Mouse (Mus musculus): ENCODE measurements around the gene Rnft1. TPM values are rescaled to one million over a fixed set of nuclear protein-coding genes. Genes with fewer than 3 reads are reported as not detected.
A peak's percentile ranks its signal among the peaks of the same experiment; 100 is the strongest.

The Rnft1 gene
- polyA plus RNA-seq, 1 experiment from 2014 or later: 21.6 TPM

DNA sequence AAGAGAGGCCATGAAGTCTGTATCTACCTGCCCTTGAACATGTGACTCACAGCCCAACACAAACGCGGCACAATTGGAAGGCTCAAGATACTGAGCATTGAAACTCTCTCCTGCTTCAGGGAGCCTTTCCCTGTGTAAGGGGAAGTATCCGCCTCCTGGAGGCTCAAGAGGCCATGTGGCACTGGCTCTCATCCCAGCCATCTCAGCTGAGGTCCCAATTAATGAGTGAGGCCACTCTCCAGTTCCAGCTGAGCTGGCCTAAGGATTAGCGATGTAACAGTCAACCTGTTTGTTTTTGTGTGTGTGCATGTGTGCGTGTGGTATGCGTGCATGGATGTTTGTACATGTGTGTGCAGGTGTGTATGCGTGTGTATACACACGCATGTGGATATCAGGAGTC is 16.1 kb upstream of the Rnft1 start:
- peaks cover 8% of the 10 kb centered on the region for H3K4me1 ChIP-seq (replicated peaks; ENCODE audit: control insufficient read depth, insufficient read depth, low read length)
- H3K4me2 ChIP-seq (ENCODE audit: low read length): no peak overlapping the region
- no peaks in the 10 kb centered on the region for H3K9me3 ChIP-seq (ENCODE audit: control insufficient read depth, low read length)
- WGBS: 59% methylated on average over 8 of the region's 8 CpGs
- H3K27me3 ChIP-seq (replicated peaks; ENCODE audit: control insufficient read depth, insufficient read depth, low read length): no peaks in the 10 kb centered on the region
- ATAC-seq: no peak
- H3K9ac ChIP-seq (replicated peaks; ENCODE audit: low read depth, low read length): no peak overlapping the region
- H3K36me3 ChIP-seq (ENCODE audit: control insufficient read depth, insufficient read depth): no peaks in the 10 kb centered on the region
- no peak overlapping the region for H3K27ac ChIP-seq (ENCODE audit: low read length)
- H3K4me3 ChIP-seq (replicated peaks; ENCODE audit: low read length): no peak overlapping the region

DNA sequence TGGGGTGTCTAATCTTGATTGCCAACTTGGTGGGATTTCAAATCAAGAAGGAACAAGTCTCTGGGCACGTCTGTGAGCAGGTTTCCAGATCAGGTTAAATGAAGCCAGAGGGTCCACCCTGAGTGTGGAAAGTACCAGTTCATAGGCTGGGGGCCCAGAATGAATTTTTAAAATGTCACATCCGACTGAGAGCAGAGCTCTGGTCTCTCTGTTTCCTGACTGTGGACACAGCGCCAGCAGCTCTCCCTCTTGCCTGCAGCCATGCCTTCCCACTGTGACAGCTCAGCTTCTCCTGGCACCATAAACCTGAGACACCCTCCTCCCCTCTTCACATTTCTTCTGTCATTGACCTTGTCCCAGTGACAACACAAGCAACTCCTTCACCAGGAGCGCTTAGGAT is 15.5 kb upstream of the Rnft1 start:
- Histone ChIP-seq H3K9ac (replicated peaks; ENCODE audit: low read depth, low read length) (no peak overlapping the region), H3K27ac (ENCODE audit: low read length) (no peak overlapping the region), H3K9me3 (ENCODE audit: control insufficient read depth, low read length) (no peaks in the 10 kb centered on the region), H3K4me3 (replicated peaks; ENCODE audit: low read length) (no peak overlapping the region), H3K4me1 (replicated peaks; ENCODE audit: control insufficient read depth, insufficient read depth, low read length) (peaks cover 8% of the 10 kb centered on the region), H3K4me2 (ENCODE audit: low read length) (no peak overlapping the region), H3K36me3 (ENCODE audit: control insufficient read depth, insufficient read depth) (no peaks in the 10 kb centered on the region), H3K27me3 (replicated peaks; ENCODE audit: control insufficient read depth, insufficient read depth, low read length) (no peaks in the 10 kb centered on the region)
- WGBS: 75% methylated on average over 4 of the region's 4 CpGs
- ATAC-seq: no peak

- WGBS: 9% methylated on average over 6 of the region's 6 CpGs
- peak; percentile 49; the same call in 1 of the 2 replicates for ATAC-seq
- Histone ChIP-seq H3K27ac (ENCODE audit: low read length) (no peak overlapping the region), H3K9me3 (ENCODE audit: control insufficient read depth, low read length) (no peaks in the 10 kb centered on the region), H3K36me3 (ENCODE audit: control insufficient read depth, insufficient read depth) (no peaks in the 10 kb centered on the region), H3K4me1 (replicated peaks; ENCODE audit: control insufficient read depth, insufficient read depth, low read length) (peaks cover 8% of the 10 kb centered on the region), H3K4me3 (replicated peaks; ENCODE audit: low read length) (no peak overlapping the region), H3K4me2 (ENCODE audit: low read length) (no peak overlapping the region), H3K27me3 (replicated peaks; ENCODE audit: control insufficient read depth, insufficient read depth, low read length) (no peaks in the 10 kb centered on the region), H3K9ac (replicated peaks; ENCODE audit: low read depth, low read length) (no peak overlapping the region)
Observed at GRCm38 (mm10) chr11:86471785-86472184, 12.7 kb upstream of the Rnft1 start.

- no peak for ATAC-seq
- no peaks in the 10 kb centered on the region for H3K9me3 ChIP-seq (ENCODE audit: control insufficient read depth, low read length)
- H3K27ac ChIP-seq (ENCODE audit: low read length): peak overlapping the region; percentile 54; the same call in 1 of the 2 replicates
- peak overlapping the region; percentile 7; the same call in 1 of the 2 replicates for H3K4me3 ChIP-seq (replicated peaks; ENCODE audit: low read length)
- no peak overlapping the region for H3K9ac ChIP-seq (replicated peaks; ENCODE audit: low read depth, low read length)
- H3K27me3 ChIP-seq (replicated peaks; ENCODE audit: control insufficient read depth, insufficient read depth, low read length): no peaks in the 10 kb centered on the region
- H3K4me1 ChIP-seq (replicated peaks; ENCODE audit: control insufficient read depth, insufficient read depth, low read length): peaks cover 8% of the 10 kb centered on the region
- 31% methylated on average over 7 of the region's 7 CpGs for WGBS
- no peaks in the 10 kb centered on the region for H3K36me3 ChIP-seq (ENCODE audit: control insufficient read depth, insufficient read depth)
- H3K4me2 ChIP-seq (ENCODE audit: low read length): peak overlapping the region; percentile 42
Observed at GRCm38 (mm10) chr11:86472771-86473171, 11.7 kb upstream of the Rnft1 start.

GRCm38 (mm10) chr11:86473576-86473975 is 10.9 kb upstream of the Rnft1 start:
- no peak overlapping the region for H3K4me2 ChIP-seq (ENCODE audit: low read length)
- H3K4me3 ChIP-seq (replicated peaks; ENCODE audit: low read length): no peak overlapping the region
- no peaks in the 10 kb centered on the region for H3K36me3 ChIP-seq (ENCODE audit: control insufficient read depth, insufficient read depth)
- H3K9me3 ChIP-seq (ENCODE audit: control insufficient read depth, low read length): no peaks in the 10 kb centered on the region
- no peak overlapping the region for H3K27ac ChIP-seq (ENCODE audit: low read length)
- no peaks in the 10 kb centered on the region for H3K27me3 ChIP-seq (replicated peaks; ENCODE audit: control insufficient read depth, insufficient read depth, low read length)
- no peak for ATAC-seq
- peaks cover 8% of the 10 kb centered on the region for H3K4me1 ChIP-seq (replicated peaks; ENCODE audit: control insufficient read depth, insufficient read depth, low read length)
- no peak overlapping the region for H3K9ac ChIP-seq (replicated peaks; ENCODE audit: low read depth, low read length)
- WGBS: 55% methylated on average over 3 of the region's 3 CpGs

GRCm38 (mm10) chr11:86484910-86485510 is 553 bp downstream of the Rnft1 start:
- Histone ChIP-seq H3K9ac (replicated peaks; ENCODE audit: low read depth, low read length) (peak overlapping the region; percentile 77), H3K27me3 (replicated peaks; ENCODE audit: control insufficient read depth, insufficient read depth, low read length) (no peaks in the 10 kb centered on the region), H3K9me3 (ENCODE audit: control insufficient read depth, low read length) (no peaks in the 10 kb centered on the region), H3K4me1 (replicated peaks; ENCODE audit: control insufficient read depth, insufficient read depth, low read length) (peaks cover 11% of the 10 kb centered on the region), H3K4me2 (ENCODE audit: low read length) (peak overlapping the region; percentile 61), H3K36me3 (ENCODE audit: control insufficient read depth, insufficient read depth) (peaks cover 4% of the 10 kb centered on the region; the same call in 1 of the 2 replicates), H3K4me3 (replicated peaks; ENCODE audit: low read length) (peak overlapping the region; percentile 77), H3K27ac (ENCODE audit: low read length) (peak overlapping the region; percentile 77)
- WGBS: under 1% methylated on average over 25 of the region's 25 CpGs
- peak; percentile 70 for ATAC-seq

GRCm38 (mm10) chr11:86490782-86491181 is 6.3 kb downstream of the Rnft1 start:
- Histone ChIP-seq H3K4me2 (ENCODE audit: low read length) (no peak overlapping the region), H3K27me3 (replicated peaks; ENCODE audit: control insufficient read depth, insufficient read depth, low read length) (no peaks in the 10 kb centered on the region), H3K4me1 (replicated peaks; ENCODE audit: control insufficient read depth, insufficient read depth, low read length) (peaks cover 5% of the 10 kb centered on the region), H3K9me3 (ENCODE audit: control insufficient read depth, low read length) (no peaks in the 10 kb centered on the region), H3K36me3 (ENCODE audit: control insufficient read depth, insufficient read depth) (peaks cover 10% of the 10 kb centered on the region; the same call in 1 of the 2 replicates), H3K27ac (ENCODE audit: low read length) (no peak overlapping the region), H3K4me3 (replicated peaks; ENCODE audit: low read length) (no peak overlapping the region), H3K9ac (replicated peaks; ENCODE audit: low read depth, low read length) (no peak overlapping the region)
- ATAC-seq: no peak
- 94% methylated on average over 1 of the region's 1 CpGs for WGBS

DNA sequence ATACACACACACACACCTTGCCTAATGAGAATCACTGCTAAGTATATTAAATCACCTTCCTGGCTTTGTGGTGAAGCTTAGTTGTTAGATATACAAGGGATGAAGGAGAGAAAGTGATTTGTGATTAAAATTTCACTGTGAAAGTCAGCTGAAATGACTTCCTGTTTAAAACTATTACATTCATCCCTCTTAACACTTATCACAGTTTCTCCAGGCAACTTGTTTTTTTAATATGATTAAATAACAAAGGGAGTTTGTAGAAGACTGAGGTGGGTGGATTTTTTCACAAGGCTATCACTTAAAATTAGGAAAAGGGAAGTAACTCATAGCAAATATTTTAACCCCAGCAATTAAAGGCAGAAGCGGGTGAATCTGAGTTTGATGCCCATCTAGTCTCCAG is 12.9 kb downstream of the Rnft1 start:
- Histone ChIP-seq H3K4me2 (ENCODE audit: low read length) (no peak overlapping the region), H3K4me3 (replicated peaks; ENCODE audit: low read length) (no peak overlapping the region), H3K27me3 (replicated peaks; ENCODE audit: control insufficient read depth, insufficient read depth, low read length) (no peaks in the 10 kb centered on the region), H3K9ac (replicated peaks; ENCODE audit: low read depth, low read length) (no peak overlapping the region), H3K36me3 (ENCODE audit: control insufficient read depth, insufficient read depth) (peaks cover 12% of the 10 kb centered on the region; the same call in 1 of the 2 replicates), H3K9me3 (ENCODE audit: control insufficient read depth, low read length) (no peaks in the 10 kb centered on the region), H3K4me1 (replicated peaks; ENCODE audit: control insufficient read depth, insufficient read depth, low read length) (no peaks in the 10 kb centered on the region), H3K27ac (ENCODE audit: low read length) (no peak overlapping the region)
- WGBS: 89% methylated on average over 1 of the region's 1 CpGs
- no peak for ATAC-seq

- ATAC-seq: no peak
Observed at GRCm38 (mm10) chr11:86497908-86498307, 13.5 kb downstream of the Rnft1 start.

DNA sequence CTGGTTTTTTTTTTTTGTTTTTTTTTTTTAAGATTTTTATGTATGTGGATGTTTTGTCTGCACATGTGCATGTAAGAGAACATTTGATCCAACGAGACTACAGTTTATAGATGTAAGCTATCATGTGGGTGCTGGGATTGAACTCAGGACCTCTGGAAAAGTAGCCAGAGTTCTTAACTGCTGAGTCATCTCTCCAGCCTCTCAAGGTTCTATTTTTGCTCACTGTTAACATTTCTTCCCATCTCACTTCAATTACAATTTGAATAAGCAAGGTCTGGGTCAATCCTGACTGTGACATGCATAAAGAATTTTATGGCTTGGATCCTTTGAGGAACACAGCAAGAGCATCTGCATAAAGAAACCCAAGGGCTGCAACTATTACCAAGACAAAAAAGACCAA is 16.3 kb downstream of the Rnft1 start:
- ATAC-seq: no peak
- Histone ChIP-seq H3K36me3 (ENCODE audit: control insufficient read depth, insufficient read depth) (peaks cover 17% of the 10 kb centered on the region), H3K4me1 (replicated peaks; ENCODE audit: control insufficient read depth, insufficient read depth, low read length) (no peaks in the 10 kb centered on the region), H3K9me3 (ENCODE audit: control insufficient read depth, low read length) (no peaks in the 10 kb centered on the region), H3K4me2 (ENCODE audit: low read length) (no peak overlapping the region), H3K27ac (ENCODE audit: low read length) (no peak overlapping the region), H3K4me3 (replicated peaks; ENCODE audit: low read length) (no peak overlapping the region), H3K27me3 (replicated peaks; ENCODE audit: control insufficient read depth, insufficient read depth, low read length) (no peaks in the 10 kb centered on the region), H3K9ac (replicated peaks; ENCODE audit: low read depth, low read length) (no peak overlapping the region)
- WGBS: 91% methylated on average over 1 of the region's 1 CpGs

More at GRCm38 (mm10) chr11:86497908-86498307, 13.5 kb downstream of the Rnft1 start:
- Histone ChIP-seq H3K27me3 (replicated peaks; ENCODE audit: control insufficient read depth, insufficient read depth, low read length) (no peaks in the 10 kb centered on the region), H3K4me3 (replicated peaks; ENCODE audit: low read length) (no peak overlapping the region), H3K9me3 (ENCODE audit: control insufficient read depth, low read length) (no peaks in the 10 kb centered on the region), H3K4me2 (ENCODE audit: low read length) (no peak overlapping the region), H3K4me1 (replicated peaks; ENCODE audit: control insufficient read depth, insufficient read depth, low read length) (no peaks in the 10 kb centered on the region), H3K36me3 (ENCODE audit: control insufficient read depth, insufficient read depth) (peaks cover 13% of the 10 kb centered on the region; the same call in 1 of the 2 replicates), H3K27ac (ENCODE audit: low read length) (no peak overlapping the region), H3K9ac (replicated peaks; ENCODE audit: low read depth, low read length) (no peak overlapping the region)
- WGBS: 73% methylated on average over 3 of the region's 3 CpGs

Data from forebrain, embryonic 16.5 days (tissue).